Mouse (Mus musculus) cerebral cortex, adult 2 months (tissue): Measurements from ENCODE around the gene Tcf7l1.

ENCODE experiments used
- WGBS: fragments of 180-500 bp; shearing (Covaris S2); methylation state at CpG from one replicate; pipeline ENCODE4 v1.1.7; 2018; 5-methylcytosine and 5-hydroxymethylcytosine counted together

The Tcf7l1 gene

GRCm38 (mm10) chr6:72622917-72623316 is 166.1 kb downstream of the Tcf7l1 start:
- 49% methylated on average over 3 of the region's 3 CpGs for WGBS

- 84% methylated on average over 5 of the region's 5 CpGs for WGBS
These were observed 168.1 kb downstream of the Tcf7l1 start for GRCm38 (mm10) chr6:72620920-72621319.

GRCm38 (mm10) chr6:72619734-72620532 is 169.1 kb downstream of the Tcf7l1 start:
- 61% methylated on average over 12 of the region's 12 CpGs for WGBS

- WGBS = under 1% methylated on average over 41 of the region's 41 CpGs
These were observed 172.3 kb downstream of the Tcf7l1 start, which contains the start of gene Tgoln1 for GRCm38 (mm10) chr6:72616643-72617288. TSS of gene Tgoln1 (minus strand) at chr6:72617000.

- 18% methylated on average over 25 of the region's 25 CpGs for WGBS
These were observed 173.3 kb downstream of the Tcf7l1 start for GRCm38 (mm10) chr6:72615561-72616375.

- WGBS = 55% methylated on average over 2 of the region's 2 CpGs
These were observed 173.9 kb downstream of the Tcf7l1 start for GRCm38 (mm10) chr6:72615151-72615550.

GRCm38 (mm10) chr6:72610261-72610660 is 178.8 kb downstream of the Tcf7l1 start:
- WGBS = 53% methylated on average over 4 of the region's 4 CpGs

GRCm38 (mm10) chr6:72608662-72609184 is 180.3 kb downstream of the Tcf7l1 start:
- WGBS = 86% methylated on average over 4 of the region's 4 CpGs

GRCm38 (mm10) chr6:72607676-72608075 is 181.4 kb downstream of the Tcf7l1 start:
- 64% methylated on average over 5 of the region's 5 CpGs for WGBS

GRCm38 (mm10) chr6:72607060-72607459 is 182.0 kb downstream of the Tcf7l1 start:
- WGBS = 81% methylated on average over 4 of the region's 4 CpGs

- WGBS = 91% methylated on average over 2 of the region's 2 CpGs
These were observed 185.0 kb downstream of the Tcf7l1 start for GRCm38 (mm10) chr6:72604066-72604465.

GRCm38 (mm10) chr6:72601732-72602131 is 187.3 kb downstream of the Tcf7l1 start:
- 39% methylated on average over 1 of the region's 1 CpGs for WGBS

- WGBS = 87% methylated on average over 12 of the region's 12 CpGs
These were observed 188.3 kb downstream of the Tcf7l1 start for GRCm38 (mm10) chr6:72600771-72601170.

- 73% methylated on average over 6 of the region's 6 CpGs for WGBS
These were observed 188.8 kb downstream of the Tcf7l1 start for GRCm38 (mm10) chr6:72600216-72600615.

GRCm38 (mm10) chr6:72598791-72599557 is 190.1 kb downstream of the Tcf7l1 start:
- WGBS = 26% methylated on average over 12 of the region's 12 CpGs

- under 1% methylated on average over 38 of the region's 38 CpGs for WGBS
These were observed 190.9 kb downstream of the Tcf7l1 start, which contains the start of the genes Elmod3 and Retsat for GRCm38 (mm10) chr6:72597956-72598753. TSS of gene Elmod3 (minus strand) at chr6:72598413. TSS of gene Retsat (plus strand) at chr6:72598475.

- WGBS = 24% methylated on average over 13 of the region's 13 CpGs
These were observed 191.8 kb downstream of the Tcf7l1 start for GRCm38 (mm10) chr6:72597083-72597874.

GRCm38 (mm10) chr6:72593914-72594313 is 195.1 kb downstream of the Tcf7l1 start:
- WGBS = 60% methylated on average over 5 of the region's 5 CpGs
